Mouse (Mus musculus) adrenal gland, postnatal 10 days (tissue): ENCODE results near the gene Klhl2. TPM values are rescaled to one million over a fixed set of nuclear protein-coding genes. Genes with fewer than 3 reads are reported as not detected.

Source experiments
- DNase-seq: peaks from one replicate; pipeline ENCODE4 v3.0.0; 2021; ENCODE audit warnings: mixed read lengths
- total RNA-seq, 2 experiments: library from RNA; stranded (reverse); gene quantifications; 2 replicates each; pipeline ENCODE4 v1.2.3; 2021

Gene Klhl2
- total RNA-seq, 2 experiments from 2014 or later: 32.2 to 35.5 TPM

DNA sequence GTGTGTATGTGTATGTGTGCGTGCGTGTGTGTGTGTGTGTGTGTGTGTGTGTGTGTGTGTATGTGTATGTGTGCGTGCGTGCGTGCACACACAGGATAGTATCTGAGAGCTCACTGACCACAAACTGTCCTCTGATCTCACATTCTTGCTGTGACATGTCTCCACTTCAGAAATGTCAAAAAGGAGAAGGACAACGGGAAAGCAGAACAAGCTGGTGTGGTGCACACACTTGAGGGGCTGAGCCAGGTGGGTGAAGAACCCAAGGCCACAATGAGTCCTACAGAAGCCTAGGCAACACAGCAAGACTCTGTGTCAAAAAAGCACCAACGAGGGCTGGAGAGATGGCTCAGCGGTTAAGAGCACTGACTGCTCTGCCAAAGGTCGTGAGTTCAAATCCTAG, 81.2 kb downstream of the Klhl2 start:
- DNase-seq: no peak

DNA sequence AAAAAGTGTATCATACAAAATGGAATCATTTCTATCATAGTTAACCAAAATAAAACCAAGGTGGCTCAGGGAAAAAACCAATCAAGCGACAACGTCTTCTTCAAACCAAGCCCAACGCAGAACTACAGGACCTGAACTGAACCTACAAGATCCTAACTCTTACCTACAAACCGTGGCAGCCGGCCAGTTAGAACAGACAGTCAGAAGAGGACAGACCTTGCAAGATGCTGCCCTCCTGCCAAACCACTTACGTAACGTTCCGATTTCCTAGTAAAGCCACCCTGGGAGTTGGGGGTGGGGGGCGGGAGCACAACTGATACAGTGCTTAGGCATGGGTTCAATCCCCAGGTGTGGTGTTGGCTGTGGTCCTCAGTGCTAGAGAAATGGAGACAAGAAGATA, 82.8 kb downstream of the Klhl2 start:
- DNase-seq: peak; percentile 78

- no peak for DNase-seq
Measured at GRCm38 (mm10) chr8:64764075-64764474, 85.7 kb downstream of the Klhl2 start.

GRCm38 (mm10) chr8:64762751-64763150, 87.1 kb downstream of the Klhl2 start:
- no peak for DNase-seq

DNA sequence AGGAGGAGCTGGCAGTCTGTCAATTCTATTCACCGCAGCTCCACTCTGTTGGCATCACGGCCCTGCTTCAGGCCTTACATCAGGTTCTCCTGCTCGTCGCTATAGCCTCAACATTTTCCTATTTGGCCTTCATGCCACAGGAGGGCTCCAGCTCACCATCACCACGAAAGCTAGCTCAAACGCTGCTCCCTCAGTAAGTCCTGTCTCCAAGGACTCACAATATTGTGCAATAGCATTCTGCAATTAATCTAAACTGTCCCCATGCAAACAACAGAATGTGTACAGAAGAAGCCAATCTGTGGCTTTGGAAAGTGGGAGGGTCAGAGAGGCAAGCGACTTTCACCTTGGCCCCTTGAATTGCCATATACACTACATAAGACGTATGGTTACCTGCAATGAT, 88.4 kb downstream of the Klhl2 start:
- DNase-seq: peak; percentile 62

- no peak for DNase-seq
Measured at GRCm38 (mm10) chr8:64757956-64758355, 91.9 kb downstream of the Klhl2 start.

DNA sequence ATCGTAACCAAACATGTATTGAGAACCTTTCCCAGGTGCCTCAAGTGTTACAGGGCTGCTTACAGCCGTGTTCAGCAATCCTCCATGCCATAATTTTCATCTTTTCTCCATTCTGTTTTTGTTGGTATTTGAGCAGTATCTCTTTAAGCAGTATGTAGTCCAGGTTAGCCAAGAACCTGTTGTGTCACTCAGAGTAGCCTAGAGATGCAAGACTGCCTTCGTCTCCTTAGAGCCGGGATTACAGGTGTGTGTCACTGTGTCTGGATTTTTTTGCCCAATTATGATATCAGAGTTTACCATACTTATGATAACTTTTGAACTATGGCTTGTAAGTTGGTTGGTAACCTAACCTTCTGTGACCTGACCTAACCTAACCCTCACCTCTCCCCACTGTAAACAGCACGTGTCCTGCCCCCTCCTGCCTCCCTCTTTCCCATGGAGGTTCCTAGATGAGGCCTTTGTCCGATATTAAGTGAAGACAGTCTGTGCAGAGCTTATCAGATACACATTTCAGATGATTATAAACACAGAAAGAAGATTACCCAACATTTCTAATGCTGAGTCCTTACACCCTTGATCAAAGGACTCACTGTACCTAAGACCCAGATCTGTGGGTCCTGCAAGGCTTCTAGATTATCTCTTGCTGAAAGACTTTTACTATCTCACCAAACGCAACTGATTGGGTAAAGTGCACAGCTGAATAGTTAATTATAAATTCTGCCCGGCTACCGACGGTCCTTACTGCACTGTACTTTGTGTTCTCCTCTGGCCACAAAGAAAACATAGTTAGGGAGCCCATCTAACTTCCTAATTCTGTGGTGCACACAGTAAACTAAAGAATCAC, 103.4 kb downstream of the Klhl2 start:
- no peak for DNase-seq

DNA sequence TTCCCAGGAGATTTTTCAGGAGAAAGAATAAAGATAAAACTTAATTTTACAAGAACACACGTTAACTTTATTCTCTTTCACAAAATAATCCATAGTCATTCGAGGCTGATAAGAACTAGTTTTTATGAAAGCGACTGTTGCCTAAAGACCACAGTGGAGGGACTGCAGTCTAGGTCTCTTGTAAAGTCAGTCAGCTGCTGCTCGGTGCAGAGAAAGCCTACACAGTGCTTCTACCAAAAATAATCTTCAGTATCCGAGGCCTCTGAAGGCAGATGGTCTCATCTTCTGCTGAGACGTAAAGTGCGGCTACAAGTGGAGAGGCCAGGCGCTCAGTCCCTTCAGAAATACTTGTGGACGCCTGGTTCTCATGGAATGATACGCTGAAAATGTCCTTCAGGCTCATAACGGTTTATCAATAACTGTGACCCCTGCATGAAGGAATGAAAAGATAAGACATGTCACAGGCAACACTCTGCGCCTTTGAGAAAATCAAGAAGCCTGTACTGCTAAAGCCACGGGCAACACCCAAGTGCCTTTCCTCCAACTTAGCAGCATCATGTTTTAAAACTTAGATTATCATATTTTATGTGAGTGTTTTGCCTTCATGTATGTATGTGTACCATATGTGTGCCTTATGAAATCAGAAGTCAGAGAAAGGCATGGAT, 109.1 kb downstream of the Klhl2 start:
- no peak for DNase-seq

GRCm38 (mm10) chr8:64738916-64739315, 110.9 kb downstream of the Klhl2 start:
- no peak for DNase-seq

DNA sequence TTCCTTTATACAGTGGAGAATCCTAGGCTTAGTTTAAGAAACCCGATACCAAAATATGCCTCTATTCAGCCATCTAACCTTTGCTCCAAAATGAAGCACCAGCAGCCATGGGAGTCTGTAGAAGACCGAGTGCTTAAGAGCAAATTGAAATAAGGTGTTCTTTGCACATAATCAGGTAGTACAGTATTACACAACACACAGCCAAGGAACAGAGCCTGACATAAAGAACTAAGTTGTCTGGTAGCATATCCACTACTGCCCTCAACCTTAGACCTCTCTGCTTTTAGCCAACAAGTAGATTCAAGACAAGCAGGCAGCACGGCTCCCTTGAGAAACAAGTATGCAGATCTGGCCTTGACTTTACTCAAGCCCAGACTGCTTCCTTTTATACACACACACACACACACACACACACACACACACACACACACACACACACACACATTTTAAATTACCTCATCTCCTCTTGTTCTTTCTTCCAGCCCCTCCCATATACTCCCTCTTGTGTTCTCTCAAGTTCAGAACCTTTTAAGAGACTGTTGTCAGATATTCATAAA, 113.0 kb downstream of the Klhl2 start:
- no peak for DNase-seq

DNA sequence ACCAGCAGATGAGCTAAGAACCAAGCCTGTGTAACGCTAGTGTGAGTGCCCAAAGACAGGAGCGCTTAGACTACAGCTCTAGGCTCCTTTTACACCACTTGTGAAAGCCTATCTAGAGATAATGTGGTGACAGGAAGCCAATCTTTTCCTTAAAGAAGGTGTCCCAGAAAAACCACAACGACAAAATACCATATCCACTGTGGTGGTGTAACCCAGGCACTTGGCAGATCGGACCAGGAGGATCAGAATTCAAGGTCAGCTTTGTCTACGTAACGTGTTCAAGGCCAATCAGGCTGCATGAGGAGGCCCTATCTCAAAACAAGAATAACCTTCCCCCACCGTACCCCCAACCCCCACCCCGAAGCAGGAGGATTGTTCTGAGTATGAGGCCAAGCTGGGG, 114.7 kb downstream of the Klhl2 start:
- peak; percentile 28 for DNase-seq

DNA sequence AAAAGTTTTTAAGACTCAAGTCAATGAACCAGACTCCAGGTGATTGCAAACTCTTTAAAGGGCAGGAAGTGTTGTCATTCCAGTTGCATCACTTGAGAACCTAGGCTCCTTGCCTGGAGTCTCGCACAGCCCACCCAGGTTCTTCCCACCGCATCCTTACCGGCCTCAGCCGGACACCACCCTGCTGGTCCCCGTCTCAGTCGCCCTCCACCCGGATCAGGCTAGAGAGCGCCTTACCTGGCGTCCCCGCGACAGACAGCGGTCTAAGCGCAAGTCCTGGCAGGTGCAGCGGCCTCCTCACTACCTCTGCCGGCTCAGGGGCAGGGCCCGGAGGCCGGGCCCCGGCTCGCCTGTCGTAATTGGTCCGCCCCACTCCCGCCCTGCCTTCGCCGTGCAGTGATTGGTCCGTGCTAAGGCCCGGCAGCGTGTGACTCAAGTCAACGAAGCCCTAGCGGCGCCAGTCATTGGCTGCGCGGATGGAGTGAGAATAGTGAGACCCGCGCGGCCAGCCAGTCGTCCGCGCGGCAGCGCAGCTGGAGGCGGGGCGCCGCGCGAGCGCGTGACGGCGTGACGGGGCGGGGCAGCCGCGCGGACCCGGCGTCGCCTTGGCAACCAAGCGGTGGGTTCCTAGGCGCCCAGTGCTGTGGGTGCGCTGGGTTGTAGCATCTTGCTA, 116.4 kb downstream of the Klhl2 start, which contains the start of gene Msmo1:
Msmo1 (minus strand) TSS at position 522 of the 673 bp plus-strand sequence.
- peak; percentile 97 for DNase-seq

DNA sequence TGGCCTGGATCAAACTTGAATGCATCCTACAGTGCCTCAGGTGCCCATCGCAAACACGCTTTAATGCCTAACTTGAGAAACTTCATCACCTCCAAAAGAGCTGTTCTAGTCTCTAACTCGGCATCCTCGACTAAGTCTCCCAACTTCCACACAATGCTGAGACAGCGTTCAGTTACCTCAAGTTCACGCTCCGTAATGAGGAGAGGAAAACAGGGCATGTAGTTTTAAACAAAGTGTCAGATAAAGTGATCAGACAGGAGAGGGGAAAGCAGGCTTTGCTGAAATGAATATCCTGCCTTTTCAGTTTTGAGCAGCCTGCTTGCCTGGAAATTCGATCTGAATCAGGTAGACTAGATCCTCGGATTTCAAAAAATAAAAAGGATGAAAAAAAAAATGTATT, 117.2 kb downstream of the Klhl2 start:
- no peak for DNase-seq

DNA sequence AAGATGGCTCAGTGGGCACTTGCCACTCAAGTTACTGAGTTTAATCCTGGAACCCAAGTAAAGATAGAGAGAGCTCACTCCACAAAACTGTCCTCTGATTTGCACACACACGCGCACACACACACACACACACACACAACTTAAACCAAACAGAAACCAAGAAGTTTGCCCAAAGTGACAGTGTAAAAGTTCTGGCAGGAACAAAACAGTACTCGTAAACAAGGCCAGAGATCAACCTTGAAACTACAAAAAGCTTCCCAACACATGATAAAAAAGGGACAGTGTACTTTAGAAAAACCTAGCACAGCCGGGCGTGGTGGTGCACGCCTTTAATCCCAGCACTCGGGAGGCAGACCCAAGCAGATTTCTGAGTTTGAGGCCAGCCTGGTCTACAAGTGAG, 121.7 kb downstream of the Klhl2 start:
- DNase-seq: no peak

GRCm38 (mm10) chr8:64726190-64726695, 123.6 kb downstream of the Klhl2 start:
- peak; percentile 46 for DNase-seq

DNA sequence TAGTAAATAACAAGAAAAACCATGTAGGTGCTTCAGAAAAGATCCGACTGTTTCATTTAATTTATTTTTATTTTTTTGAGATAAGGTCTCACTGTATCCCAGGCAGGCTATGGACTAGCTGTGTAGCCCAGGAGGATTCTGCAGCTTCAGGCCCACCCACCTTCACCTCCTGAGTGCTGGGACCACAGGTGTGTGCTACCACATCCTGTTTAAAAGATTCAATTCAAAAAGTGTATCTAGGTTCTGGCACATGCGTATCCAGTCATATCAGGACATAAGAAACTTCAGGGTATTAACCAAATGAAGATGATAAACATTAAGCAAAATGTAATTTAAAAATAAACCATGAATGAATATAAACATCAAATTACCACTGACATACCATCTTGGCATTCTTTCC, 126.6 kb downstream of the Klhl2 start:
- no peak for DNase-seq

DNA sequence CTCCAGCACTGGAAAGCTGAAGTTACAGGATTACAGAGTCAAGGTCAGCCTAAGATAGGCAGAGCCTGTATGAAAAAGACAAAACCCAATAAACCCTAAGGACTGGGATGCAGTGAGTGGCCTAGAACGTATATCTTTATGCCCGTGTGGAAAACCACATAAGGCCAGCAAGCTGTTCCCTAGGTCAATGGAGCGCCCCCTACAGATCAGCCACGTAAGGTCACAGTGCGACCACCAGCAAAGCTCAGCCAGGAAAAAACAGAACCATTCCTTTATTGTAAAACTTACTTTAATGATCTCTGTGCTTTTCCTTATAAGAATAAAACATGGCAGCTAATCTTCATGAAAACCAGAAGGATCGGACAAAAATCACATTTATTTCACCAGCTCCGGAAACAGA, 131.9 kb downstream of the Klhl2 start:
- no peak for DNase-seq

DNA sequence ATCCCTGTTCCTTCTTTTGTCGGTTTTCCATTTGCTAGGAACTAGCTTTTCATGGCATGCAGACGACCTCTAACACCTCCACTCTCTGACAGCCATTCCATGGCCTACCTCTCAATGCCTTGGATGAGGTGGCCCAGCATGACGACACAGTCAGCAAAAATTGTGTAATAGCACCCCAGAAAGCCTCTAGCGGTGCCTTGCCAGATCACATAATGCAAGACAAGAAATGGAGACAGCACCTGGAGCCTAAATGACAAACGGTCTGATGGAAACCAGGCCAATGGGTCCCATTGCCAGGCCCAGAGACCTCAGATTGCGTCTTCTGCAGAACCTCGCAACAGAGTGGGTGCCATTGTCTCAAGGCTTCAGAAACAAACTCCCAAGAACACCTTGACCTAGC, 137.3 kb downstream of the Klhl2 start:
- DNase-seq: no peak

DNA sequence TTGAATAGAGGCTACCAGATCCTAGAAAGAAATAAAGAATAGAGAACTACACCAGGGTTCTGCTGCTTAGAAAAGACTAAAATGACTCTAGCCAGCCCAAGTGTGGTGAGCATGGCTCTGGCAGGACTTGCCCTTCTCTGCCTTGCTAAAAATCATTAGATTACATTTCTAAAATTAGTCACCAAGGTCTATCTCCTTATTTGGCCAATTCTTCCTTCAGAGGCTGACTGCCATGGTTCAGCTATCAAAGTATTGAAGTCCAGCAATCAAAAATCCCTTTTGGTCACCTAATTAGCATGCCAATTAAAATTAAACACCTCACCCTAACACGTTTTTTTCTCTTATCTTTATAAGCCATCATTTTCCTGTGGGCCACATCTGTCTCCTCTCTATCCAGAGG, 138.3 kb downstream of the Klhl2 start:
- no peak for DNase-seq

DNA sequence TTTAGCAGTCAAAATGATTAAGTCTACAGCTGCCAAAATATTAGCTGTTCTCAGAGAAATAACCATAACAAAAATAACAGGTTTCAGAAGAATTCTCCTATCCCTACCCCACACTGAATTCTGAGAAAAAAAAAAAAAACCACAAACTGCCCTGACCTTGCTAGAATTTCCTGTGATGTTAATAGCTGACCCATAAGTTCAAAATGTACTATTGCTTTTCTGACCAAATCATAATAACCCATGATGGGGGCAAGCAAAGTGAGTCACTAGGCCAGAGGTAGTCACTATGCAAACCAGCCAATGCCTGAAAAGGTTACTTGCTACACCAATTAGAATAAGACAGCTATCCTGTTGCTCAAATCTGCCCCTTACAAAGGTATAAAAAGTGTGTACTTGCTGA, 142.3 kb downstream of the Klhl2 start:
- DNase-seq: no peak

DNA sequence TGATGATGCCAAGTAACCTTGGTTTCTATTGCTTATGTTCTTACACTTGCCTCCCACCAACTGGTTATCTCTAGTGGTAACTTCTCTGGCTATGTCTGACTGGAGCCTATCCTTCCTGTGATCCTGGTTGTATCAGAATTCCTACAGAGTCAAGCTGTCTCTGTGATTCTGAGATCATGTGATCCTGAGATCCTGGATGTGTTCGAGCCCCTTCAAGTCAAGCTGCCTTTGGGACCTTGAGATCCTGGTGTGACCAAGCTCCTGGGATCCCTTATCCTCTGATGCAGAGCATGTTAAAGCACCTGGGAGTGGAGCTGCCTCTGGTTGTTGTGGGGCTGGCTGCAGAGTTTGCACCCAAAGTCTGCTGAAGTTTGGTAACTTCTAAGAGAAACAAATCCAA, 146.6 kb downstream of the Klhl2 start:
- no peak for DNase-seq

DNA sequence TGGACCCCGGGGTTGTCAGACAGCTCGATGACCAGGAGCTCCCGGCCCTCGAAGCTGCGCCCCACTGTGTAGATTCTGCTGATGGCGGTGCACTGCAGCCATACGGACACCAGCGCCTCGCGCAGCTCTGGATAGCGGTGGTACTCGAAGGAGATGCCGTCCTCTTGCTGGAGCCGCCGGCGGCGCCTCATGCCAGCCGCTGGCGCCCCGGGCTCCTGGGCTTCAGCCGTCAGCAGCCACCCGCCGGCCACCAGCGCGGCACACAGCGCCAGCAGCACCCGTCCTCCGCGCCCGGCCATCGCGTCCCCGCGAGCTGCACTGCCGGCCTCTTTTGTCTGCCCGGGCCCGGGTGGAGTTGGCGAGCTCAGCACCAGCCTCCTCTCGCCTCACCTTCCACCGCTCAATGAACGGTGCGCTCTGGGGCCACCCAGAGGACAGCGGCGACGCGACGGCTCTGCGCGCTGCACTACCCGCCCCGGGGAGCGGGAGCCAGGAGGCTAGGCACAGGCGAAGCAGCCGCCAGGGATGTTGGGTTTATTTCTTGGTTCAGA, 157.1 kb downstream of the Klhl2 start, which contains the start of gene Cpe:
Cpe (minus strand) TSS at position 404 of the 551 bp plus-strand sequence.
- peak; percentile 91 for DNase-seq
